Mouse (Mus musculus) G1E (cell line): ENCODE results near the gene Smyd4. TPM values are rescaled to one million over a fixed set of nuclear protein-coding genes. Genes with fewer than 3 reads are reported as not detected.

Experiments
- ATAC-seq: 2 replicates; pipeline ENCODE4 v1.8.0; 2016; ENCODE audit warnings: mild to moderate bottlenecking; ENCODE audit not compliant: insufficient number of reproducible peaks, poor library complexity, low FRiP score, severe bottlenecking; ENCODE audit errors: extremely low read depth
- DNase-seq: peaks from one replicate; pipeline ENCODE4 v3.0.0; 2012; ENCODE audit warnings: low spot score
- H3K27me3 ChIP-seq: 2 replicates; pipeline ENCODE4 v1.6.1; 2012; ENCODE audit warnings: mild to moderate bottlenecking, low read length, inconsistent platforms; ENCODE audit not compliant: insufficient read depth
- H3K36me3 ChIP-seq: replicated peaks from 2 replicates; pipeline ENCODE3; 2012; ENCODE audit warnings: mild to moderate bottlenecking, inconsistent platforms
- H3K4me1 ChIP-seq: 2 replicates; pipeline ENCODE4 v1.6.1; 2012; ENCODE audit warnings: low read depth, low read length, inconsistent platforms, mixed read lengths; ENCODE audit not compliant: insufficient read depth
- H3K4me3 ChIP-seq: 2 replicates; pipeline ENCODE4 v1.5.1; 2012; ENCODE audit warnings: low read depth, mild to moderate bottlenecking, inconsistent platforms, low read length, moderate library complexity, mixed read lengths
- H3K9me3 ChIP-seq: replicated peaks from 2 replicates; pipeline ENCODE4 v1.6.1; 2012; ENCODE audit warnings: inconsistent platforms
- CTCF ChIP-seq: IDR thresholded peaks from 2 replicates; pipeline ENCODE4 v1.5.1; 2012; ENCODE audit warnings: low read depth, low read length, inconsistent platforms, mixed read lengths
- GATA1 ChIP-seq: IDR thresholded peaks from 2 replicates; pipeline ENCODE4 v1.6.1; 2012; ENCODE audit warnings: borderline replicate concordance, low read length, inconsistent platforms, mixed read lengths
- GATA2 ChIP-seq: IDR thresholded peaks from 2 replicates; pipeline ENCODE4 v1.6.1; 2012; ENCODE audit warnings: low read depth, low read length, inconsistent platforms, borderline replicate concordance
- POLR2AphosphoS5 ChIP-seq: IDR thresholded peaks from 2 replicates; pipeline ENCODE4 v1.6.1; 2012; ENCODE audit warnings: low read depth, low read length, inconsistent platforms; ENCODE audit not compliant: insufficient replicate concordance
- TAL1 ChIP-seq: conservative IDR thresholded peaks from 2 replicates; pipeline ENCODE4 v1.6.1; 2012; ENCODE audit warnings: low read depth, low read length, inconsistent platforms, mixed read lengths
- polyA plus RNA-seq: library from polyadenylated mRNA; stranded (reverse); fragments of >175 nt; gene quantifications from 2 replicates; pipeline ENCODE4 v1.2.3, GENCODE M21; 2012
- total RNA-seq, 2 experiments: library from RNA; stranded (forward) in 1 of 2; stranded (reverse) in 1 of 2; fragments of 200-1000 nt in 1 of 2; fragments of >200 nt in 1 of 2; fragmentation: Nextera tagmentation in 1 of 2; gene quantifications; 2 replicates each; pipeline ENCODE4 v1.2.3; 2014 to 2017

The Smyd4 gene
- total and polyA plus RNA-seq, 3 experiments, result 1.1 to 15.0 (median 12.4) TPM

GRCm38 (mm10) chr11:75325116-75325968 lies 22.9 kb upstream of the Smyd4 start:
- H3K4me1 ChIP-seq, result peaks cover 25% of the 10 kb centered on the region

GRCm38 (mm10) chr11:75325969-75326311 lies 22.3 kb upstream of the Smyd4 start:
- Histone ChIP-seq H3K4me1 (peaks cover 23% of the 10 kb centered on the region), H3K27me3 (no peaks in the 10 kb centered on the region), H3K36me3 (peaks cover 91% of the 10 kb centered on the region), H3K4me3 (no peak overlapping the region), H3K9me3 (no peaks in the 10 kb centered on the region)
- TF ChIP-seq POLR2AphosphoS5 (no peak), GATA2 (no peak), GATA1 (no peak), CTCF (no peak), TAL1 (no peak)
- DNase-seq (no peak), ATAC-seq (no peak)

More at GRCm38 (mm10) chr11:75325116-75325968, 22.9 kb upstream of the Smyd4 start:
- Histone ChIP-seq H3K9me3 (no peaks in the 10 kb centered on the region), H3K36me3 (peaks cover 89% of the 10 kb centered on the region), H3K27me3 (no peaks in the 10 kb centered on the region), H3K4me3 (no peak overlapping the region)
- no peak for DNase-seq
- ATAC-seq, result no peak
- TF ChIP-seq CTCF, result no peak

GRCm38 (mm10) chr11:75336676-75337075 lies 11.6 kb upstream of the Smyd4 start:
- no peaks in the 10 kb centered on the region for H3K27me3 ChIP-seq
- peaks cover 93% of the 10 kb centered on the region for H3K36me3 ChIP-seq
- H3K4me1 ChIP-seq, result peaks cover 19% of the 10 kb centered on the region
- DNase-seq, result no peak
- TF ChIP-seq GATA1 (no peak), POLR2AphosphoS5 (no peak), TAL1 (no peak), GATA2 (no peak), CTCF (no peak)
- no peak overlapping the region for H3K4me3 ChIP-seq
- no peak for ATAC-seq
- no peaks in the 10 kb centered on the region for H3K9me3 ChIP-seq

- TF ChIP-seq GATA2 (no peak), POLR2AphosphoS5 (no peak)
- ATAC-seq (no peak), DNase-seq (no peak)
- no peaks in the 10 kb centered on the region for H3K27me3 ChIP-seq
- H3K4me3 ChIP-seq, result no peak overlapping the region
- H3K9me3 ChIP-seq, result no peaks in the 10 kb centered on the region
- peaks cover 93% of the 10 kb centered on the region for H3K36me3 ChIP-seq
- peaks cover 19% of the 10 kb centered on the region for H3K4me1 ChIP-seq
Observed at GRCm38 (mm10) chr11:75337246-75337645, 11.0 kb upstream of the Smyd4 start.

- ATAC-seq (no peak), DNase-seq (no peak)
- no peaks in the 10 kb centered on the region for H3K27me3 ChIP-seq
- peaks cover 37% of the 10 kb centered on the region for H3K4me1 ChIP-seq
- H3K9me3 ChIP-seq, result no peaks in the 10 kb centered on the region
- H3K36me3 ChIP-seq, result peaks cover 90% of the 10 kb centered on the region
- no peak for TF ChIP-seq CTCF
- H3K4me3 ChIP-seq, result no peak overlapping the region
Observed at GRCm38 (mm10) chr11:75340076-75340475, 8.2 kb upstream of the Smyd4 start.

- ATAC-seq (no peak), DNase-seq (no peak)
- H3K27me3 ChIP-seq, result no peaks in the 10 kb centered on the region
- TF ChIP-seq CTCF (no peak), POLR2AphosphoS5 (no peak), GATA2 (no peak), GATA1 (no peak), TAL1 (no peak)
- H3K9me3 ChIP-seq, result no peaks in the 10 kb centered on the region
- peaks cover 45% of the 10 kb centered on the region for H3K4me1 ChIP-seq
- H3K4me3 ChIP-seq, result no peak overlapping the region
- peaks cover 87% of the 10 kb centered on the region for H3K36me3 ChIP-seq
Observed at GRCm38 (mm10) chr11:75340698-75341345, 7.4 kb upstream of the Smyd4 start.

- Histone ChIP-seq H3K9me3 (no peaks in the 10 kb centered on the region), H3K27me3 (no peaks in the 10 kb centered on the region), H3K36me3 (peaks cover 65% of the 10 kb centered on the region), H3K4me3 (no peak overlapping the region), H3K4me1 (peaks cover 40% of the 10 kb centered on the region)
- TF ChIP-seq CTCF, result no peak
- no peak for TF ChIP-seq TAL1
- no peak for TF ChIP-seq POLR2AphosphoS5
- no peak for TF ChIP-seq GATA1
- no peak for TF ChIP-seq GATA2
- ATAC-seq (no peak), DNase-seq (no peak)
Observed at GRCm38 (mm10) chr11:75343096-75343495, 5.1 kb upstream of the Smyd4 start.
